8 mouse cellular contexts compared by ENCODE assay signal in genomic region chr13:52041467-52042421, GRCm38 (mm10).
A peak's percentile ranks its signal among the peaks of the same experiment; 100 is the strongest.
DNase-seq lines count a peak whose midpoint lies in the region; ATAC-seq and TF ChIP-seq lines count a peak whose summit lies in the region.

No protein-coding gene starts in this region.

- peak; percentile 49 for DNase-seq in ovary, postnatal 36 days (ENCODE audit: low spot score)
- no peak for DNase-seq in ovary, postnatal 10 days (ENCODE audit: low spot score)
- DNase-seq in embryonic facial prominence, embryonic 10.5 days (ENCODE audit: low spot score), result peak; percentile 32
- DNase-seq in heart, embryonic 10.5 days (ENCODE audit: low spot score), result no peak
- DNase-seq in kidney, adult 8-10 months, result peak; percentile 44 to 47
- DNase-seq in lung, embryonic 14.5 days, result peak; percentile 88

- TF ChIP-seq CTCF in lung, embryonic 14.5 days (IDR thresholded peaks at IDR 0.05; ENCODE audit: low read depth), result no peak; the same call in 1 of the 2 replicates

- H3K4me3 ChIP-seq in embryonic facial prominence, embryonic 10.5 days, result no peak overlapping the region
- H3K4me3 ChIP-seq in heart, embryonic 10.5 days, result no peak overlapping the region
- no peak overlapping the region for H3K4me3 ChIP-seq in lung, embryonic 14.5 days (ENCODE audit: low read depth, low read length)
- H3K4me3 ChIP-seq in stomach, embryonic 14.5 days (ENCODE audit: low read depth, low read length), result no peak overlapping the region

- peaks cover 25% of the 10 kb centered on the region for H3K4me1 ChIP-seq in embryonic facial prominence, embryonic 10.5 days
- H3K4me1 ChIP-seq in heart, embryonic 10.5 days, result peaks cover 34% of the 10 kb centered on the region
- peaks cover 19% of the 10 kb centered on the region for H3K4me1 ChIP-seq in lung, embryonic 14.5 days (ENCODE audit: insufficient read depth)
- peaks cover 16% of the 10 kb centered on the region; the same call in 1 of the 2 replicates for H3K4me1 ChIP-seq in stomach, embryonic 14.5 days (ENCODE audit: control insufficient read depth, insufficient read depth, low read length)

- peak overlapping the region; percentile 5; the same call in 1 of the 2 replicates for H3K27ac ChIP-seq in embryonic facial prominence, embryonic 10.5 days (replicated peaks)
- peak overlapping the region; percentile 79 for H3K27ac ChIP-seq in heart, embryonic 10.5 days
- H3K27ac ChIP-seq in lung, embryonic 14.5 days (ENCODE audit: low read depth), result peak overlapping the region; percentile 85
- H3K27ac ChIP-seq in stomach, embryonic 14.5 days (ENCODE audit: low read length), result peak overlapping the region; percentile 29; the same call in 1 of the 2 replicates

- peak; percentile 83 for ATAC-seq in lung, embryonic 14.5 days (ENCODE audit: insufficient read depth)
- ATAC-seq in stomach, embryonic 14.5 days (ENCODE audit: insufficient number of reproducible peaks, insufficient read depth, low FRiP score, low read depth), result peak; percentile 76; the same call in 1 of the 2 replicates
- no peak for ATAC-seq in erythroblast, adult 5-6 weeks (replicated peaks; ENCODE audit: low FRiP score, poor library complexity, severe bottlenecking)

- no peaks in the 10 kb centered on the region for H3K9me3 ChIP-seq in embryonic facial prominence, embryonic 10.5 days
- H3K9me3 ChIP-seq in heart, embryonic 10.5 days, result no peaks in the 10 kb centered on the region
- no peaks in the 10 kb centered on the region for H3K9me3 ChIP-seq in lung, embryonic 14.5 days (ENCODE audit: low read depth, low read length)
- H3K9me3 ChIP-seq in stomach, embryonic 14.5 days (ENCODE audit: control insufficient read depth, low read depth, low read length), result no peaks in the 10 kb centered on the region

- H3K27me3 ChIP-seq in embryonic facial prominence, embryonic 10.5 days (replicated peaks; ENCODE audit: low read depth, poor library complexity, severe bottlenecking), result no peaks in the 10 kb centered on the region
- peaks cover 3% of the 10 kb centered on the region; the same call in 1 of the 2 replicates for H3K27me3 ChIP-seq in heart, embryonic 10.5 days (ENCODE audit: insufficient read depth, poor library complexity, severe bottlenecking)
- H3K27me3 ChIP-seq in lung, embryonic 14.5 days (ENCODE audit: insufficient read depth, low read length), result no peaks in the 10 kb centered on the region
- no peaks in the 10 kb centered on the region for H3K27me3 ChIP-seq in stomach, embryonic 14.5 days (ENCODE audit: control insufficient read depth, insufficient read depth, low read length)

- WGBS in embryonic facial prominence, embryonic 10.5 days, result 65% methylated on average over 15 of the region's 15 CpGs
- WGBS in heart, embryonic 10.5 days, result 55% methylated on average over 15 of the region's 15 CpGs
- WGBS in lung, embryonic 14.5 days, result 37% methylated on average over 15 of the region's 15 CpGs
- 47% methylated on average over 15 of the region's 15 CpGs for WGBS in stomach, embryonic 14.5 days

- peak overlapping the region; percentile 40 for H3K4me2 ChIP-seq in lung, embryonic 14.5 days
- no peak overlapping the region for H3K4me2 ChIP-seq in stomach, embryonic 14.5 days (replicated peaks; ENCODE audit: low read depth, low read length)

- no peak overlapping the region for H3K9ac ChIP-seq in lung, embryonic 14.5 days
- no peak overlapping the region for H3K9ac ChIP-seq in stomach, embryonic 14.5 days (replicated peaks; ENCODE audit: low read depth, low read length)

- H3K36me3 ChIP-seq in embryonic facial prominence, embryonic 10.5 days (replicated peaks), result no peaks in the 10 kb centered on the region
- H3K36me3 ChIP-seq in heart, embryonic 10.5 days, result no peaks in the 10 kb centered on the region
- no peaks in the 10 kb centered on the region for H3K36me3 ChIP-seq in lung, embryonic 14.5 days (ENCODE audit: insufficient read depth)
- H3K36me3 ChIP-seq in stomach, embryonic 14.5 days (ENCODE audit: control insufficient read depth, insufficient read depth, low read length), result no peaks in the 10 kb centered on the region

Comparison
In these comparisons a context has a peak if more than half of its experiments do, and no peak if none do; other contexts are left out.
1. DNase-seq: peak in ovary, postnatal 36 days (single experiment), embryonic facial prominence, embryonic 10.5 days (single experiment), kidney, adult 8-10 months (2 of 2) and lung, embryonic 14.5 days (single experiment); none in ovary, postnatal 10 days (single experiment) and heart, embryonic 10.5 days (single experiment).
2. H3K27ac ChIP-seq: peak in every context shown above with its lines; median percentile 85 in lung, embryonic 14.5 days; 79 in heart, embryonic 10.5 days; 29 in stomach, embryonic 14.5 days; 5 in embryonic facial prominence, embryonic 10.5 days.